Mouse (Mus musculus): Measurements from ENCODE around the gene Gm39566.
"Not testable (repeated sequence)": the region's sequence is repeated elsewhere in the genome, so short reads cannot be mapped to it uniquely, and the experiment has no call there.

Gene Gm39566

DNA sequence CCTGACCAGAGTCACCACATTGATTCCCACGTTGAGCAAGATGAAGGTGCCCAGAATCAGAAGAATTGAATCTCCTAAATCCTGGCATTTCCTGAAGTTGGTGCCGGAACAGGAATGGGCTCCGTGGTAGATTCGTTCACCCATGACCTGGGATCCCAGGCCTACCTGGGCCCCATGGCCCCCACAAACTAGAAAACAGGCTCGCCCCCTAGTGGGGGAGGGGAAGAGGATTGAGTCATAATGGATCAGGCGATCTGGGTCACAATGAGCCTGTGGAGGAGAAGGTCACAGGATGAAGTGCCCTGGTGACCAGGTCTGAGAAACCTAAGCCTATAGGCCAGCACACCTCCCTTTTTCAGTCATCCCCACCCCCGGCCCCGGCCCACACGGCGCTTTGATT lies at the start of gene Gm39566:
TSS of gene Gm39566 (minus strand) at position 144 of the 400 bp plus-strand sequence.
- peak; percentile 54 for DNase-seq

DNA sequence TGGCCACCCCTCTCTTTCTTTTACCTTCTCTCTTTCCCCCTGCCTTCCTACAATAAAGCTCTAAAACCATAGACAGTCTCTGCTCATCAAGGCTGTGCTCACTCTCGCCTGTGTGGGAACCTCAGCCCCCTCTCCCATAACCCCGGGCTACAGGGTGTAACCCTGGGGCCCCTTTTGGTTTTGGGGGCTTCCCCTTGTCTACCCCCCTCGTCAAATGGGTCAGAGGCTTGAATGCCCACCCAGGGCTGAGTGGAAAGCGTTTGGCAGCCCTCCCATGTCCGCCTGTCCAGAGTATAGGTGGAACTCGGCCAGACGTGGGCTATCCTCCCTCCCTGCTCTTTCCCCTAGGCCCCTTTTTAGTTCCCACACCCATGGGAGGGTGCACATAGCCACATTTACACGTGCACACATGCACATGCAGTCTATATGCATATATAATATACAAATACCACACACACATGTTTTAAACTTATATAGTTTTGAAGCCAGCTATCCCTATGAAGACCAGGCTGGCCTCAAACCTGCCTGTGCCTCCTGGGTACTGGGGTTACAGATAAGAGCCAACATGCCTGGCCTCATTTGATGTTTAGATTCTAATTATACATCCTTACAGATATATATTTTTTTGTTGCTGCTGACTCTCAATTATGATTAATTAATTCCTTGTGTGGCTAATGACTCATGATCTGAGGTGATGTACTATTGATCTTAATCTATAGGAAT lies 49.2 kb upstream of the Gm39566 start:
- no peak for DNase-seq

DNA sequence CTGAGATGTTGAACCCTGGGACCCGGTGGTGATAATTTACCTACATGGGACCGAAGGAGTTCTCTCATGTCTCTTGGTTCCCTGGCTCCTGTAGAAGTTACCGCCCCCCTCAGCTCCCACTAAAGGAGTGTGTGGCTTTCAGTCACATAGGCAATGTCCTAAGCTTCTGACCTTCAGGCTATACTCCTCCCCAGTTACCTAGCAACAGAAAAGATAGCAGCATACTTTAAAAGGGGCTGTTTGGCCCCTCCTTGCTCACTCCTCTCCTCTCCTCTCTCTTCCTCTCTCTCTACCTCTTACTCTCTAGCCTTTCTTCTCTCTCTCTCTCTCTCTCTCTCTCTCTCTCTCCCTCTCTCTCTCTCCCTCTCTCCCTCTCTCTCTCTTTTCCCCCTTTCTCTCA lies 48.6 kb upstream of the Gm39566 start:
- not testable (repeated sequence) for DNase-seq

DNA sequence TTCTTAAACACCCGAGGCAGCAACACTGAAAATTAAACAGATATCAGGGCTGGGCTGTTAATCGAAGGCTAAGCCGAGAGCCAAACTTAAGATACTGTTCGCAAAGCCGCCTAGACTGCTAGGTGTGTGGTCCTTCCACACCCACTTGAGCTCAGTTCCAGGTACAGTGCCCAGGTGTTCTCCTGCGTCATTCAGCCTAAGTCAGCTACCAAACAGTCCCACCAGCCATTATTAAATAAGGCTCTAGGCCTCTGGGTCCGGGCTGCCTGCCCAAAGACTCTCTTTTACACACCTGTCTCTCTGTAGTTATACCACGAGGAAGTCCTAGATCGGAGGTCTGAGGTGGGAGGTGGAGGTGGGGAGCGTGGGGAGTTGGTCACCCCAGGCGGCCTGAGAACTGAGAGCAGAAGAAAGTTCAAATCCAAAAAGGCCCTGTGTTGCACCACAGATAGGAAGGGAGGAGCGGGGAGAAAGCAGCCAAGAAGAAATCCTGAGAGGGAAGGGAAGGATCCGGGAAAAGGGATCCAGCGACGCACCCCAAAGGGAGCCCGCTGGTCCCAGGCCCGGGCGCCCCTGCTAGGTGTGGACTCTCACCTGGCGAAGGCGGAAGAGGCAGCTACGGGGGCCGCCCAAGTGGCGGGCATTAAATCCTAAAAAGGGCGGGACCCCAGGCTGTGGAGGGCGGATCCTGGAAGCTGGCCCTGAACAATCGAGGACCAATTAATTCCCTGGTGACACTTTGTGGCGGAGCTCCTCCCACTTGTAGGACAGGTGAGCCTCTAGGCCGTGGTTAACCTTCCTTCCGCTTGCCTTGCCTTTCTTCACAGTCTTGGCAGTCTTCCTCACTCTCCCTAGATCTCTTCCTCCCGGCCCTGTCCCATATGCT lies 43.3 kb upstream of the Gm39566 start, which contains the start of gene Tnk1:
TSS of gene Tnk1 (minus strand) at position 618 of the 886 bp plus-strand sequence.
- DNase-seq: no peak

DNA sequence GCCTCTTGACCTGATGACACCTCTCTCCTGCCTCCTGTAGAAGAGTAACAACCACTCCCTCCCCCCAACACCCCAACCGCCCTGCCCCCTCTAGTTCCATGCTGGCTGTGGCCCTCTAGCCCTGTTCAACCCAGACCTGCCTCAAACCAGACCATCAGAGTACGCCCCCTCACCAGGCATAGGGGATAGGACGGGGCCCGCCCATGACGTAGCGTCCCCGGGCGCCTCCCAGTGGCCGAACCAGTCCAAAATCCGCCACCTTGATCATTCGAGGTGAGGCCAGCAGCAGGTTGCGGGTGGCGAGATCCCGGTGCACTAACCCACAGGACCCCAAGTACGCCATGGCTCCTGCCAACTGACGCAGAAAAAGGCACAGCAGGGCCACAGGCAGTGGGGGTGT lies 40.2 kb upstream of the Gm39566 start:
- DNase-seq: peak; percentile 78

DNA sequence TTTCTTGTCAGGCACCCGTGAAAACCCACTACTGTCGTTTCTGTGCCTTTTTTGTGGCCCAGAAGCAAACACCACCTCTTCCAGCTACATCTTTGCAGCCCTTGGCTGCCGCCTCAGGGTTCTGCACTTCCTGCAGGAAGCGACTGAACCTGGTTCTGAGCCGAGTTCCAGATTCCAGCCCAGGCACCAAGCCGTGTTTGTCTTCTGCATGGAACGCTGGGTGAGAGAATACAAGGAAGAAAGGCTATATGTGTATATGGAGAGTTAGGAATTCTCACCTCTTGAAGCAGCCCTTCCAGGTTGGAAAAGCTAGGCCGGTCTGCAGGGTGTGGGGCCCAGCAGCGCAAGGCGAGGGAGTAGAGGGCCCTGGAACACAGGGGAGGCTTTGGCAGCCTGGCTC lies 39.6 kb upstream of the Gm39566 start:
- DNase-seq: no peak

DNA sequence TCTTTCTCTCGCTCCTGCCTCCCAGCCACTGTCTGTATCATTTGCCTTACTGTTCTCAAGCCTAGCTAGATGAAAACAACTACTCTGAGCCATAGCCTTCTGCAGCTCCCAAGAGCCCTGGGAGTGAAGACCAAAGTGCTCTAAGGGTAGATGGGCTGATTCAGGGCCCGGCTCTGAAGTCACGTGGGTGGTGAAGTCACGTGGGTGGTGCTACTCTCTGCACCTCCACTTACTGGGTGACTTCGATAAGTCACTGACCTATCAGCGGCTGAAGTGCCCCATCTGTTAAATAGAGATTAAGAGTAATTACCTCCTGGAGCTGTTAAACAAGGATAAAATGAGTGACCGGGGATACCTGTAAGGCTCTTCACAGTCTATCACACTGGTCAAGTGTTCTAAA lies 38.9 kb upstream of the Gm39566 start:
- peak; percentile 33 for DNase-seq

DNA sequence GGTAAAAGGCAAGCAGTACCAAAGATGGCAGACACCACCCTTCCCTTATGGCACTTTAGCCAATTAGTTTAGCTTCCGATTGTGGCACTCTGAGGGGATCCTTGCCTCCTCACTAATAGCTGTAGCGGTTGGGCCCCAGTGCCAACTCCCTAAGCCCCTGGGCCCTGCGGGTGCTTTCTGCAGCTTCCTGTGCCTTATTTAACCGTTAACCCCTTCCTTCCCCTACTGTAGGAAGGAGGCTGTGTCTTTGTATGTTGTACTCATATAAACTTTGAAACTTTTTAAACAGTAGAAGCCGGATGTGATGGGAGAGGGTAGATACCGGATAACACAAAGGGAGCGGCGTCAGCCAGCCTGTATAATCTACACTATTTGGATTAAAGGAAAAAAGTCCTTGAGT lies 35.7 kb upstream of the Gm39566 start:
- peak; percentile 67 for DNase-seq

DNA sequence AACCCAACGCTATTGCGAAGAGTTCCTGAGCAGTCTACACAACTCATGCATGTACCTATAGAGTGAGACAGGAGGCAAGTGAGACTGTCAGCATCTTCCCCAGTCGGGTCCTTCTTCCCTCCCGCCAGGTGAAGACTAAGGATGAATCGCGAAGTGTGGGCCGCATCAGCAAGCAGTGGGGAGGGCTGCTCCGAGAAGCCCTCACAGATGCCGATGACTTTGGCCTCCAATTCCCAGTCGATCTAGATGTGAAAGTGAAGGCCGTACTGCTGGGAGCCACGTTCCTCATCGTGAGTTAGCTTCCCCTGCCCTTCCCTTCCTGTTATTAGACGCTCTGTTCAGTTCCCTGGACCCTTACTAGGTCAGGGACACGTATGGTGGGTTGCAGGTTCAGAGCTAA lies 34.8 kb upstream of the Gm39566 start:
- DNase-seq: no peak

DNA sequence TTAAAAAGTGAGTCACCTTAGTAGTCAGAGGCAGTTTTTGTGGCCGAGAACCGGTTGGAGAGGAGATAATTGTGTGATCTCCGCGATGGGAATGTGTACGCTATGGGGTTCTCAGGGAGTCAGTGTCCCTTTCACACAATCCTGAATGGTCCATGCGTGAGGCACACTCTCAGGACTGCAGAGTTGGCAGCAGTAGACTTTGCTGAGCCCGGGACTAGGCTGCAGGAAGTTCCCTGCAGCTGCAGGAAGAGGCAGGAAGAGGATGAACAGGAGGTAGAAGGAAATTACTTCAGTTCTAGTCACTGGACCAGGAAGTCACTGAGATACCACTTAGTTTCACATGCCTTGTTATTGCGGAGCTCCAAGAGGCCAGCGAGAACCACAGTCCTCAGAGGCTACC lies 34.0 kb upstream of the Gm39566 start:
- DNase-seq: peak; percentile 18

DNA sequence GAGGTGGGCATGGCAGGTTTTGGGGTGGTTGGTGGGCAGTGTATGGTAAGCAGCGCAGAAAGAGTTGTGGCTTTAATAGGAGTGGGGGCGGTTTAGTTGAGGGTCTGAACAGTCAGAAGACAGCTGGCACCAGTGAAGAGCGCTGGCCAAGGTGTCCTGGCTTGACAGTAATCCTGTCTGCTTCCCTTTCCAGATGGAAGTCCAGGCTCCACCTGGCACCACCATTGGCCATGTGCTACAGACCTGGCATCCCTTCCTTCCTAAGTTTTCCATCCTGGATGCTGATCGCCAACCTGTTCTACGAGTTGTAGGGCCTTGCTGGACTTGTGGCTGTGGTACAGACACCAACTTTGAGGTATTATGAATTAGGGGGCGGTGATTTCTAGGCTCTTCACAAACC lies 32.9 kb upstream of the Gm39566 start:
- no peak for DNase-seq

DNA sequence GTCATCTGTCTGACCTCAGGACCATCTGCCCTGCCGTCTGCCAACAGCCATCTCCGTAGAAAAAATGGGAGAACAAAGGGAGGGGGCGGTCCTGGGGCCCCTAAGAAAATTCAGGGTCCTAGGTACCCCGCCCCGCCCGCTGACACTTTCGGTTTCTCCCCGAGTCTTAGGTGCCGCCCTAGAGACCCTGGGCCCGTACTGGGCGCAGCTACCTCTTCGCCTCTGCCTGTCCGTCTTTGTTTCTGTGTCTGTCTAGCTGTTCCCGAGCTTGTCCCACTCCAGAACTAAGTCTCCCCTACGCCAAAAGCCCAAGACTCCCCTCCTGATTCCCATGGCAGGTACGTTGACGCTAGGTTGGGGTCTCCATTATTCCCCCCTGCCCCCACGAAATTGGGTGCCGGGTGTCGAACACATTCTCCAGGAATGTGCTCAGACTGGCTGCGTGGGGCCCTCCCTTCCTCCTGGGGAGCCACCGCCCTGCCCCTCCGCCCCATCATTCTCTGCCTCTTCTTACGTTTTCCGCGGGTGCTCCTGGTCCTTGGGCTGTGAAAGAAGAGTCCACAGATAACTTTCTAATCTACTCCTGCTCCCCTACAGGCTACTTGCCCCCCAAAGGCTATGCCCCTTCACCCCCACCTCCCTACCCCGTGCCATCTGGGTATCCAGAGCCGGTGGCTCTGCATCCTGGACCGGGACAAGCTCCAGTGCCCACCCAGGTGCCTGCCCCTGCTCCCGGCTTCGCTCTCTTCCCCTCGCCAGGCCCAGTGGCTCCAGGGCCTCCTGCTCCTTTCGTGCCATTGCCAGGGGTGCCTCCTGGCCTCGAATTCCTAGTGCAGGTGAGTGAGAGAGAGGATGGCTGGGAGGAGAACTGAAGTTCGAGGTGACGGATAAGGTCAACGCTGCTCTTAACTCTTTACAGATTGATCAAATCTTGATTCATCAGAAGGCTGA lies 31.9 kb upstream of the Gm39566 start:
- DNase-seq: peak; percentile 49

DNA sequence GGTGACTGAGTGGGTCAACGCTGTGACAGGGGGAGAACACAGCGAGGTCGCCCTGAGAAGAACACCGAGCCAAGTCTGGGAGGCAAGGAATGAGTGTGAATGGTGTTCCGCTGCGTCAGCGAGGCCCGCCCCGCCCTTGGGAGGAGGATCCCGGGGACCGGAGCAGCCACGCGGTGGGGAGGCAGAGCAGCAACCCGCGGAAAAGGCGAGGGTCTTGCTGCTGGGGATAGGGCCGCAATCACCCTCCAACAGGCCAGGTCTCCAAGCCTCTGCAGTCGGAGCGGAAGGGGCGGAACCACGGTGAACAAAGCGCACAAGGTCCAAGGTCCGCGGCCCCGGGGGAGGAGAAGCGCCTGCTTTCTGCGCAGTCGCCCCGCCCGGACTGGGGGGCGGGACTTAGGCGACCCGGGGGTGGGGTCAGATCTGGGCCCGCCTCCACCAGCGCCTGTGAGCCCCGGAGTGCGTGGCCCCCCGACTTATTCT lies 31.1 kb upstream of the Gm39566 start, which contains the start of gene Plscr3:
TSS of gene Plscr3 (plus strand) at position 179 of the 483 bp plus-strand sequence.
- DNase-seq: peak; percentile 95

DNA sequence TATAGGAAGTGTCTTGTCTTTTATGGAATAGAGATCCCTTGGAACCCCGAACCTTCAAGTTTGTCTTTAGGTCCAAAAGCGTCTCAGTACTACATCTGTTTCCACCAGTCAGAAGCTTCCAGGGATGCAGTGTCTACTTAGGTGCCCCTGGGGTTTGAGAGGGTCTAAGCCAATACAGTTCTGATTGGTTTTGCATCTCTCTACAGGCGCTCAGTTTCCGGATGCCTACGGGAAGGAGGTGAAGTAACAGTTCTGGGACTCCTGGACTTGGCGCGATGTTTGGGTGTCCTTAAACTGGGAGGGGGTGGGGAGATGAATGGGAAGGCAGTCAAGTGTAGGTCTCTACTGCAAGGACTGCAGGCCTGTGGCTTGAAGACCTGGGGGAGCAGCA lies 23.6 kb upstream of the Gm39566 start:
- peak; percentile 33 for DNase-seq

DNA sequence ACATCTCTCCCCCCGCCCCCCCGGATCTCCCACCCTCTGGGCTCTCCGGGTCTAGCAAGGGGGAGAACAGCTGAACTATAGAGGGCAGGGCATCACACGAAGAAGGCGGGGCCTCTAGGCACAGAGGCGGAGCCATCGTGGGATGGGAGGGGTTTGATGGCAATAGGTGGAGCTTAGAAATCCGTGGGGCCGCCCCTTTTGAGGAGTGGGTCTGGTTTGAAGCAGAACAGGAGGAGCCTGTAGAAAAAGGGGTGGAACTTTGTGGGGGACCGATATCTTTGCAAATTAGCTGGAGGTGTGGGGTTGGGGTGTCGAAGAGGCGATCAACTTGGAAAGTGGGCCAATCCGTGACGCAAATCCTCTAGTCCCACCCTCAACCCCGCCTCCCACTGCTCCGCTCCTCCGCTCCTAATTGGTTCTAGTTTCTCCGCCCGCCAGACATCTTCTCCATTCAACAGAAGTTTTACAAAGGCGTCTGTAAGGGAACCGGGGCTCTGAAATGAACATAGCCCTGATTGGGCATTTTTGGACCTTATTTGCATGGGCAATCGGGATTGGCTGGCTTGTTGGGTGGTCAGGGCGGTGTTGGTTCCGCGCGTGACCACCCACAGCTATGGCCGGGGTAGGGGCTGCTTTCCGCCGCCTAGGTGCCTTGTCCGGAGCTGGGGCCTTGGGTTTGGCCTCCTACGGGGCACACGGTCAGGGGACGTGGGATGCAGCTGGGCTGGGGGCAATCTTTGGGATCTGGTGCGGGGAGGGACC lies 23.0 kb upstream of the Gm39566 start, which contains the start of gene Tmem256:
TSS of gene Tmem256 (plus strand) at position 563 of the 762 bp plus-strand sequence.
- peak; percentile 92 for DNase-seq

DNA sequence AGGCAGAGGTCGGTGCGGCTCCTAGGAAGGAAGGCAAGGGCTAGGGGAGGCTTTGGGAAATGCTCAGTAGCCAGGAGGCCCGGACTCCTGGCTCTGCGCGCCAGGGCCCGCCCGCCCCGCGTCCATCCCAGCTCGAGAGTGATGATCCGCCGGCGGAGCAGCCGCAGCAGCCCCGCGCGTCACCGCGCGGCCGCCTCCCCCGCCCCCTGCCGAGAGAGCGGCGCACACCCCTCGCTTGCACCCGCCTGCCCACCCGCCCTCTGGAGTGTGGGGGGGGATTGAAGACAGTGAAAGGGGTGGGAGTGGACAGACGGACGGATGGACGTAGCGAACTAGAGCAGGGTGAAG lies 22.5 kb upstream of the Gm39566 start, which contains the start of gene Nlgn2:
TSS of gene Nlgn2 (minus strand) at position 181 of the 348 bp plus-strand sequence.
- no peak for DNase-seq

DNA sequence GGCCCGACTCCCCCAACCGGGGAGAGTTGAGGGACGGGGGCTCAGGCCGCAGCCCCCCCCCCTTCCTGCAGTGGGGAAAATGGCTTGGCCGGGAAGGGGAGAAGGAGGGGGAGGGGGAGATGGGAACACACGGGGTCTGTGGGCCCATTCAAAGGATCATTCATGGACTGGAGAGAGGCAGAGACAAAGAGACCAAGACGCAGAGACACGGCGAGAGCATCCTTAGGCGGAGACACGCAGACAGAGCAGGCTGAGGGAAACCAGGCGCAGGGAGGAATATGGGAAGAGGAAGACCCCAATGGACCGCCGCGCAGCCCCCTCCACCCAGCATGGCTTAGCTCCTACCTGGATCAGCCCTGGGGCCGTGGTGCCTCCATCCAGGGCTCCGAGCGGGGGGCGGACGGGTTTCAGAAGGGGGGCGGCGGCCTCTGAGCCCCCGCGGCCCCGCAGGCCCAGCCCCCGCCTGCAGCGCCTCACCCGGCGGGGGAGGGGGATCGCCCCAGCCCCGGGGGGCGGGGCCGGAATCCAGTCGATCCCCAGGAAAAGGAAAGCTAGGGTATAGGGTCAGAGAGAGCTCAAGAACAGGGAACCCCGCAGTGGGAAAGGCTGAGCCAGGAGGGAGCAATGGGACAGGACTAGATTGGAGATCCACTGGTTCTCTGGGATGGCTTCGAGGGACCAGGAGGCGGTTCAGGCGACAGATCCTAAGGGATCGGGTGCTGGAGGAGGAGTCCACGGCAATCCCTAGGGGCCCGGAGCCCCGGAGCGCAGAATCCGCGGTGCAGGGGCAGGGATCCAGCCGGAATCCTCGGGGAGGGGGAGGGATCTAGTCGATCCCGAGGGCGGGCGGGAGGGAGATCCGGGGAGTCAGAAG lies 21.8 kb upstream of the Gm39566 start:
- peak; percentile 36 for DNase-seq

DNA sequence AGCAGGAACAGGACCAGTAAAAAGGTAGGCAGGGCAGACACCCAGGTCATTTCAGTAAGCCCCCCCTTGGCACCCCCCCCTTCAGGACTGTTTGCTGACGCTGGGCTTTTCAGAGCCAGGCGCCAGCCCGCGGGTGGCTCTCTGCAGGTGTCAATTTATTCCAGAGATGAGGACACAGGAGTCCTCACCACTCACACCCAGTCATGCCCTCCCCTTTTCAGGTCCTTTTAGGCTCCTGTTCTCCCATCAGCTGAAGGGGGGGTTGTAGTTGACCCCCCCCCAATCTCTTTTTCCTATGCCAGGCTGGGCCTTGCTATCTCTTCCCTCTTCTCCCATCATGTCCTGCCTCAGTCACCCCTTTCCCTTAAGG lies 20.9 kb upstream of the Gm39566 start:
- DNase-seq: no peak

DNA sequence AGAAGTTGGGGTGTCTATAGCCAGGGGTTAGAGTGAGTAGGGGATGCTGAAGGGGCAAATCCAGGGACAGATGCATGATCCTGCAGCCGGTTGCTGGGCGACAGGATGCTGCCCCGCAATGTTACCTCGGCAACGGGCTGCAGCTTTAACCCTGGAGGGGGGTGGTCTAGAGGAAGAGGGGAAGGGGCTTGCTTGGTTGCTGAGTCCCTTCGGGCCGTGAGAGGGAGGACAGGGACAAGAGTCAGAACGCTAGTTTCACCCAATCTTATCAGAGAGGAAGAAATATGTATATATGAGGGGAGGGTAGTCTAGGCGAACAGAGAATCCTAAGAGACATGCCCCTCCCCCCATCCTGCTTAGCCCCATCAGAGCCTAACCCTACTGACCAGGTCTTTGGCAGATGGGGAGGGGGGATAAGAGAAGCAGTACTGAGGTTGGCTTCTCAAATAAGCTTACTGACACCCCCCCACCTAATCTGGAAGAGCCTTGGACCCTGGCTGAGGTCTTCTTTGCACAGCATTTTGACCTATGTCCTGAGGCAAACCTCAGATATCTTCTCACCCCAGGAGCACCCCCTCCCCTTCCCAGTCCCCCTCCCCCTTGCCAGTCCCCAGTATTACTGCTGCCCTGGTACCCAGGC lies 20.3 kb upstream of the Gm39566 start:
- DNase-seq: no peak

DNA sequence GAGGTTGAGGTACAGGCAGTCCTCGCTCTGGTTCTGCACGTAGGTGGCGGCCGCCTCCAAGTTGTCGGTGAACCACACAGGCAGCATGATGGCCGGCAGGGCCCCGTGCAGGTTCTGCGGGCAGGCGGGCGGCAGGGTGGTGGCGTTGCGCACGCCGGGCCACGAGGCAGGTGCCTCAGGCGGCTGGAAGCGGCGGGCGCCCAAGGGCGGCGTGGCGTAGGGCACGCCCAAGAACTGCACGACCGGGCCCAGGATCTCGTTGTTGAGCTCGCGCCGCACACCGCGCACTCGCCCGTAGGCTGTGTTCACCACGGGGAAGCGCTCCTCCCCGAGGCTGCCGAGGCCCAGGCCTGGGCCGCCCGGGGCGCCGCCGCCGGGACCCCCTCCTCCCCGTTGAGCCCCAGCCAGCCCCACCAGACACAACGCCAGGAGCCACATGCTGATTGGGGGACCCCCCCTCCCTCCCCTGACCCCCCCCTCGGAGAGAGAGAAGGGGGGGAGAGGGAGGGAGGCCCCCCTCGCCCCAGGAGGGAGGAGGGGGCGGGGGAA lies 19.0 kb upstream of the Gm39566 start:
- DNase-seq: peak; percentile 77
